Mouse (Mus musculus): ENCODE results near the gene Cib1.

The Cib1 gene

DNA sequence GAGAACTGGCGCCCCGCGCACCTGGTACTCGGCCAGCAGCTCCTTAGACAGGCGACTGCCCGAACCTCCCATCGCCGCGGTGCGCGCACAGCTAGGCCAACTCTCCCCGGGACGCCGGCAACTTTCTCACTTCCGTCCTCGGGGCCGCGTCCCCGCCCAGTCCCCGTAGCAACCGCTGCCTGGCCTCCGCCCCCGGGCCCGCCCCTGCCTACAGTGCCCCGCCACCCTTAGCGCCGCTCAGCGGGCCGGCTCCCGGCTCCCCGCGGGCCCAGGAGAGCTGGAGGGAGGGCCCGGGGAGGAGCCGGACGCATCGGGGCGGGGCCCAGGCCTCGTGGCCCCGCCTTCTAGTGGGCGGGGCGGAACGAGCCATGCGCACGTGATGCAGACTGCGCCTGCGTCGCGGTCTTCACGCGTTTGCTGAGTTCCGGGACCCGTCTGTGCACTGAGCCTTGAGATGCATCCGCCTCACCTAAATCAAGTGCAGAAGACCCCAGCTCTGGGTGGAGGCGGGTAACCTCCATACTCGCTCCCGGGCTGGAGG is at the start of gene Cib1, which contains the start of gene Gdpgp1:
Gene Cib1, minus strand, starts transcription at position 325 of the 541 bp plus-strand sequence.
Gene Gdpgp1, plus strand, starts transcription at position 377 of the 541 bp plus-strand sequence.
- DNase-seq (ENCODE audit: low spot score) = peak; percentile 97

DNA sequence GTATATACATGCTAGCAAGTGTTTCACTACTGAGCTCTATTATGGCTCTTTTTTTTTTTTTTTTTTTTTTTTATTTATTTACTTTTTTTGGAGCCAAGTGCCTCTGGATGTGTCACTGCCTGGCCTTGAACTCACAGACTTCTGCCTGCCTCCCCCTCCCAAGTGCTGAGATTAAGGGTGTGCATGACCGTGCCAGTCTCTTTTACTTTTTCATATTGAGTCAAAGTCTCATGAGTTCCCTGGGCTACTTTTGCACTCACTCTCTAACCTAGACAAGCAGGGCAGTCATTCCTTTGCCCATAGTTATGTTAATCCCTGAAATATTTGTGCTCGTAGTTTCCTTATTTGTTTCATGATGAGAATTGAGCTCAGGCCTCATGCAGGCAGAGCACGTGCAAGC is 49.0 kb upstream of the Cib1 start:
- DNase-seq (ENCODE audit: low spot score) = no peak

DNA sequence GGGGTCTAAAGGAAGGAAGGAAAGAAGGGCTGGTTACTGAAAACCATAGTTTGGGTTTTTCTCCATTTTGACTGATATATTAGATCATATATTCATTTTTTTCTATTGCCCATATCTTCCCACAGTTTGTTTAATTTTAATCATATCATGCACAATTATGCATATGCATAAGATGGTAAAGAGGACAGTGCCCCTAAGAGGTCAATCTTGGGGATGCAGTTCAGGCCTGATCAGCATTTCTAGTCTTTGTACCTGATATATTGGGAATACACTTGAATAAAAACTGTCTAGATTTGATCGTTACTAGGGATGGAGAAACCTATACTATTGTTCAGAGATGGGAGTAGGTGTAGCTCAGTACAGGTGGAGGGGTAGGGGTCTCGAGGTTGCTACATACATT is 48.4 kb upstream of the Cib1 start:
- DNase-seq (ENCODE audit: low spot score) = no peak

DNA sequence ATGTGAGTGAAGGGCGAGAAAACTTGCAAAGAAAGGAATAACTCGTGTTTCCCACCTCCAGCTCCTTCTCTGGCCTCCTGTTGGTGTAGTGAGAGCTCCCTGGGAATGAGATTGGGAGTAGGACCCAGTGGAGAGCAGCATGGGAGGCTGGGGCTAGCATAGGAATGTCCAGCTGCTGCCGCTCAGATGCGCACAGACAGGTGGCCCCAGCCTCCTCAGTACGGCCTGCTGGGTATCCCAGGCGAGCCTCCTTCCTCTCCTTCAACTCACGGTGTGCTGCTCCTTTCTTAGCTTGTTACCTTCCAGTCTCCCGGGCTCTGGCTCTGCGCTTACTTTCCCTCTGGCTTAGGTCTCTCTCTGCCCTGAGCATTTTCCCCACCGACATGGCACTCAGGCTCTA is 47.4 kb upstream of the Cib1 start:
- DNase-seq (ENCODE audit: low spot score) = no peak

DNA sequence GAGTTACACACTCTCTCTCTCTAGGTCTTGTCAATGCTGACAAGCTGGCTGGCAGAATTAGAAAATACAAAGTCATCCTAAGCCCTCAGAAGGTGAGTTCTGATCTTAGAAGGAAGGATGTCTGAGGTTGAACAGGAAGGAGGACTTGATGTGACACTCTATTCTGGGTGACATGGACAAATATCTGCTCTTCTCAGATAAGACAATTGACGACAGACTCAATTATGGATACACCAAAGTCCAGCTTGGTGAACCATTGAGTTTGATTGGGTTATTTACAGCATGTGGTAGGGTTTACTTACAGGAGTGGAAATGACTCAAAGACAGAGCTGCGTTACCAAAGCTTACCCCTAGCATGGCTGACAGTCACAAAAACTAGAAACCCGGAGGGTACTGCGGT is 43.8 kb upstream of the Cib1 start:
- no peak for DNase-seq (ENCODE audit: low spot score)

DNA sequence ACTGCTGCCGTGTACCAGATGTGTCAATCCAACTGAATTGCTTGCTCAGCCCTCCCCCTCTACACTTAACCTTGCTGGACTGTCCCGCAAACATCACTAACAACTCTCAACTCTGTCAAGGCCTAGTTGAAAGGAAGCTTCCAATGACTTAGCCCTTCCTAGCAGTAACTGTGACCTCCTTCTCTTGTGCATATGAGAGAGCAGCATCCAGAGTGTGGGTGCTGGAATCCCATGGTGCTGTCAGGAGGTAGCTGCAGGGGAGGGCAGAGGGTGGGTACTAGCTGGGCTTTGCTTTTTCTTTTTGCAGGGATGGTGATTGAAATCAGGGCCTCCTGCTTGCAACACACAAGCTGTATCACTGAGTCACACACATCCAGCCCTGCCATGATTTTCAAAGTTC is 40.8 kb upstream of the Cib1 start:
- DNase-seq (ENCODE audit: low spot score) = no peak

DNA sequence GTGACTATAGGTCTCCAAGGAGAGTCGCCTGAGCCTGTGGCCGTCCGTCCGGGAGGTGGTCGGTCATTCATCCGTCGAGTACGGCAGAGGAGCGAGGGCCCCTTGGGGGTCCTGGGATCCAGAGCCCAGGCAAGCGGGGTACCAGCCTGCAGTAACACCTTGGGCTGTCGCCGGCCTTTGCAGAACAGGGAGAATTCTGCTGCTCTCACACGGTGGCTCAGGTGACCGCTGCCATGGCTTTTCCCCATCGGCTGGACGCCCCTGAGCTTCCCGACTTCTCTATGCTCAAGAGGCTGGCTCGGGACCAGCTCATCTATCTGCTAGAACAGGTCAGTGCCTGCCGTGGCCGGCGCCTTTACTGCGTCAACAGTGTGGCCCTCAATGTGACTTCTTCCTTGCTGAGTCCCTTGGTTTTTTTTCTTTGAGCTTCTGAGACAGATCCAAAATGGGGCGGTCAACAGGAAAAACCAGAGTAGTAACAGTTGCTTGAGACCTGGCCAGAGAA is 37.2 kb upstream of the Cib1 start:
- peak; percentile 12 for DNase-seq (ENCODE audit: low spot score)

DNA sequence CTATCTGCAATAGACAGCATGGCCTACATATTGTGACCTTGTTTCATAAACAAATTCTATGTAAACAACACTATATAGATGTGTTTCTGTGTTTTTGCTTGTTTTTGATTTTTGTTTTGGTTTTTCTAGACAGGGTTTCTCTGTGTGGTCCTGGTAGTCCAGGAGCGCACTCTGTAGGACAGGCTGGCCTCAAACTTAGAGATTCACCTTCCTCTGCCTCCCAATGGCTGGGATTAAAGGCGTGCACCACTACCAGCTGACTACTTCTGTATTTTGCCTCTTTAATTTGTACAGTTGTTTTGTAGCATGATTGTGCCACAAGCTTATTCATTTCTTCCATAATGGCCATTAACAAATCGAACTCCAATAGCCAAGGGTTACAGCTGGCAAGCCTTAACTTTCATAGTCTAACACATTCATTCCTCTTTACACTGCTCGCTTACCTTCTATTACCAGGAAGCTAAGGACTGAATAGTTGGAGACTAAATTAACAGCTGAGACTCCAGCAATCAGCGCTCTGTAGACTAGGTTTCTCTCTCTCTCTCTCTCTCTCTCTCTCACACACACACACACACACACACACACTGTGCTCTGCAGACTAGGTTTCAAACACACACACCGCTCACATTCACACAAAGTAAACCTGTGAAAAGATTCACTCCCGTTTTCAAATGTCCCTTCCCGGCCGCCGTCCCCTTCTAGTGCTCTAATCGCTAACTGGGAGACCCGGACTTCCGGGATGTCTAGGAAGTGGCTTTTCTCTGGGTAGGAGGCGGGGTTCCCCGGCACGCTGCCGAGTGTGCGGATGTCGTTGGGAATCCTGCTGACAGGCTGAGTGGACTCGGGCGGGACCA is 36.5 kb upstream of the Cib1 start, which contains the start of gene Vps33b:
Gene Vps33b, plus strand, starts transcription at position 753 of the 854 bp plus-strand sequence.
- peak; percentile 97 for DNase-seq (ENCODE audit: low spot score)

DNA sequence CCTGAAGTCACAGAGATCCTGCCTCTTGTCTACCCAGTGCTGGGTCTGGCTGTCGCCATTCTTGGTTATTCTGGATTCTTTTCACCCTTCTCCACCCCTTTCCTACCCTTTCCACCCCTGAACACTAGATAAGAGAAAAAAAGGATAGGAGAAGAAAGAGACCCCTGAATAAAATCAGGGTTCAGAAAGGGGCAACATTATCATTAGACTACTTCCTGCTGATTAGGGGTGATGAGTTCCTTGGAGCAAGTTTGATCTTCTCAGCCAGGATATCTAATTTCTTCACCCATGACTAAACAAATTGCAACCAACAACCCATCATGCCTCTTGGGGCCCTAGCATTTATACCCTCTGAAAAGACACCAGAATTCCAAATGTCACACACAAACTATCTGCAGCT is 35.2 kb upstream of the Cib1 start:
- DNase-seq (ENCODE audit: low spot score) = no peak

DNA sequence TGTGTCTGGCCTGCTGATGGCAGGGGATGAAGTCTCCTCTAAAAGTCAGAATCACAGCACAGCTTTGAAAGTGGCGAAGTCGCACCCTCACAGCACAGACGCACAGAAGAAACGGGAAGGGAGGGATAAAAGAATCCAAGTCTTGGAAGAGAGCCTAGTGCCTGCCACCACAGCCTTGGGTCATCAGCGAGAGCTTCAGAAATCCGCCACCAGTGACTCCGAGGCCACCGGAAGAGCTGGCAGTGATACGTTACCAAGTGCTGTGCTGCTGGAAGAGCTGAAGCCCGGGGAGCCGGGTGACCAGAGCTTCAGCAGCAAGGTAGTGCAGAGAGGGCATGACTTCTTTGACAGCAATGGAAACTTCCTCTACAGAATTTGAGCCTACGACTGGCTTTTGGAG is 32.0 kb upstream of the Cib1 start:
- DNase-seq (ENCODE audit: low spot score) = no peak

DNA sequence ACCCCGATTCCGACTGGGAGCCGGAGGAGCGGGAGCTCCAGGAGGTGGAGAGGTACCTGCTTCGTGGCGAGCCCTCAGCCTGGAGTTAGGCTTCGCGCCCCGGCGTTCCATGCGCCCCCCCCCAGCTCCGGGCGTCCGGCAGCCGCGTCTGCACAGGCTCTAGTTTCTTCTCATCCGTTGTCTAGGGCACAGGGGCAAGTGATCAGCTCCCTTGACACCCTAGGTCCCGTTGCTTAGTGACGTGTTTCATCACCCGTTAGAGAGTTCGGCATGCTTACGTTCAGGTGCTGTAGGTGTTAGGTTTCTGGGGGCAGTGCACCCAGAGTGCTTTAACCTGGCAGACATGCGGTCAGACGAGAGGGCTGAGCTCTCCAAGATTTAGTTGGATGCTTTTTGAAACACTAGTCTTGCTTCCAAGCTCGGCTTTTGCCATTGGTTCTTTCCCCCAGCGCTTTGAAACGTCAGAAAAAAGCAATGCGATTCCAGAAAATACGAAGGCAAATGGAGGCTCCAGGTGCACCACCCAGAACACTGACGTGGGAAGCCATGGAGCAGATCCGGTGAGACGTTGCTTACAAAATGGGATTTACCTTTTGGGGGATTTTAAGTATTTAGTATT is 28.9 kb upstream of the Cib1 start:
- DNase-seq (ENCODE audit: low spot score) = peak; percentile 26

DNA sequence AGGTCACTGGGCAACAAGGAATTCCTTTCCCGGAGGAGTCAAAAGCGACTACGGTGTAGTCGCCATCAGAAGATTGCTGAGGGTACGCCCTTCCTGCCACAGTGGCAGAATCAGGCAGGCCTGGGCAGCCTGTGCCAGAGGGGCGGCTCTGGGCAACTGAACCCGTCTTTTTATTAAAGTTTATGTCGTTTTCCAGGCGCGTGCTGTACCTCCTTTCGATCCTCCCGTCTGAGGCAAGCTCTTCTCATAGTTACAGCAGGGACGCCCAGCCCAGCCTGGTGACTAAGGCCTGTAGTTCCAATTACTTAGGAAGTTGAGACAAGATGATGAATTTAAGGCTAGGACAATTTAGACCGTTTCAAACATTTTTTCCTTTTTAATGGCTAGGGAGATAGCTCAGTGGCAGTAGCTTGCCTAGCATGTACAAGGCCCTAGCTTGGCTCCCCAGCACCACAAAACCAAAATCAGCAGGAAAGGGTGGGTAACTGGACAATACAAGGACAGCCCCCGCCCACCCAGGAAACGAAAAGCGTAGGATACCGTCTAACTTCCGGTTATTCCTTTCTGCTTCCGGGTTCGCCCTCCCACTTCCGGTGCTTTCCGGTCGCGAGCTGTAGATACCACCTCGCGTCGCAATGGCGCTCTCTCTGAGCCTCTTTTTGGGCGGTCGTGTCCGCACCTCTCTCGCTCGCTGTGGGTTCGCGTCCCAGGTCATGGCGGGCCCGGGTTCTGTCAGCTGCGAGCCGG is 28.2 kb upstream of the Cib1 start, which contains the start of gene Ngrn:
Gene Ngrn, plus strand, starts transcription at position 591 of the 747 bp plus-strand sequence.
- peak; percentile 94 for DNase-seq (ENCODE audit: low spot score)

DNA sequence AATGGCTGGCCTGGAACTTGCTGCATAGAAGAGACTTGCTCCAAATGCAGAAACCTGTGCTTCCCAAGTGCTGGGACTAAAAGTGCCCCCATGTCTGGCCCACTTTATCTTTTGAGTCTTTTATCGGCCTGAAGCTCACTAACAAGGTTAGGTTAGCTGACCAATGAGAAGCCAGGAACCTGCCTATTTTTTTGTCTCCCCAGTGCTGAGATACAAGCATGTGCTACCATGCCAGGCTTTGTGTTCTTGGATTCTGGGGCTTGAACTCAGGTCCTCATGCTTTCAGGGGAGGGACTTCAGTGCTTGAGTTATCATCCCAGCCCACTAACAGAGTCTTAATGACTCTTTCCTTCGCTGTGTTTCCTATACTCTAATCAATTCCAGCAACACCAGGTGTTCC is 25.1 kb upstream of the Cib1 start:
- DNase-seq (ENCODE audit: low spot score) = no peak

DNA sequence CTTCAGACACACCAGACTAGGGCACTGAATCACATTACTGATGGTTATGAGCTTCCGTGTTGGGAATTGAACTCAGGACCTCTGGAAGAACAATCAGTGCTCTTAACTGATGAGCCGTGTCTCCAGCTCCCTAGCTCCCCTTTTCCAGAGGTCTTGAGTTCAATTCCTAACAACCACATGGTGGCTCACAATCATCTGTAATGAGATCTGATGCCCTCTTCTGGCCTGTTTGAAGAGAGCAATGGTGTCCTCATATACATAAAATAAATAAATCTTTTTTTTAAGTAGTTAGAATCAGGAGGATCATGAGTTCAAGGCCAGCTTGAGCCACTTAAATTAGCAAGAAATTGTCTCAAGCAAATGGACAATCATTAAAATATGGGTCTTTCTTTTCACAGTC is 23.4 kb upstream of the Cib1 start:
- no peak for DNase-seq (ENCODE audit: low spot score)

DNA sequence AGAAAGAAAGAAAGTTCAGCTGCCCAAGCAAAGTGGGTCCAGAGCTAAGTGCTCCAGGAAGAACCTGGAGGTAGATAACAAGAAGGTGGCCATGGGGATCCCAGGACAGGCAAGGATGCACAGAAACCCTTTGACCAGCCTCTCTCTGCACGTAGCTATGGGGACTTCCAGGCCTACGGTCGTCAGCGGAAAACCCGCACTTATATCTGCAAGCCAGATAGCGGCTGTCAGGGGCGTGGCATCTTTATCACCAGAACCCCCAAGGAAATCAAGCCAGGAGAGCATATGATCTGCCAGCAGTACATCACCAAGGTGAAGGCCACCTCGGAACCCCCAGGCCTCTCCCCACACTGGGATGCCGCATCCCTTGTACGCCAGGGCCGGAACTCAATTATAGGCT is 20.3 kb upstream of the Cib1 start:
- no peak for DNase-seq (ENCODE audit: low spot score)

DNA sequence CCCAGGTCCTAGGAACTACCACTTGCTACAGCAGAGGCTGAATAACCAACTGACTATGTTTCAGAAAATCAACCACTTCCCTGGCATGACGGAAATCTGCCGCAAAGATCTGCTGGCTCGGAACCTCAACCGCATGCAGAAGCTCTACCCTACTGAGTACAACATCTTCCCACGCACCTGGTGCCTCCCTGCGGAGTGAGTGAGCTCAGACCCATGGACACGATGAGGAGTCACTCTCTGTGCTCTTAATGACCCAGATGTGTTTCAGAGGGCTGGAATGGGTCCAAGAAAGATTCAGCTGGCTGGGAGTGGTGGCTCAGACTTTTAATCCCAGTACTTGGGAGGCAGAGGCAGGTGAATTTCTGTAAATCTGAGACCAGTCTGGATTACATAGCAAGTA is 19.8 kb upstream of the Cib1 start:
- DNase-seq (ENCODE audit: low spot score) = no peak

DNA sequence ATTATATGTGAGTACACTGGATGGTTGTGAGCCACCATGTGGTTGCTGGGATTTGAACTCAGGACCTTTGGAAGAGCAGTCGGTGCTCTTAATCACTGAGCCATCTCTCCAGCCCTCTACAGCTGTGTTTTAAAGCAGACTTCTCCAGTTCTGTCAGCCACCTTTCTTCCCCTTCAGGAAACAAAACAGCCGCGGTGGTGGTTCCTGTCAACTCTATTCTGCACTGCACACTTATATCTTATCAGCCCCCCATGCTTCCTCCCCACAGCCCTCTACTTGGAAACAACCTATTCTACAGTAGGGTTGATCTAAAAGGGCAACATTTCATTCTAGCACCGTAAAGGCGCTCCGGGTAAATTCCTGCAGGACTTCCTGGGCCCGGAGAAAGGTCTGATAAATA is 14.2 kb upstream of the Cib1 start:
- DNase-seq (ENCODE audit: low spot score) = no peak

DNA sequence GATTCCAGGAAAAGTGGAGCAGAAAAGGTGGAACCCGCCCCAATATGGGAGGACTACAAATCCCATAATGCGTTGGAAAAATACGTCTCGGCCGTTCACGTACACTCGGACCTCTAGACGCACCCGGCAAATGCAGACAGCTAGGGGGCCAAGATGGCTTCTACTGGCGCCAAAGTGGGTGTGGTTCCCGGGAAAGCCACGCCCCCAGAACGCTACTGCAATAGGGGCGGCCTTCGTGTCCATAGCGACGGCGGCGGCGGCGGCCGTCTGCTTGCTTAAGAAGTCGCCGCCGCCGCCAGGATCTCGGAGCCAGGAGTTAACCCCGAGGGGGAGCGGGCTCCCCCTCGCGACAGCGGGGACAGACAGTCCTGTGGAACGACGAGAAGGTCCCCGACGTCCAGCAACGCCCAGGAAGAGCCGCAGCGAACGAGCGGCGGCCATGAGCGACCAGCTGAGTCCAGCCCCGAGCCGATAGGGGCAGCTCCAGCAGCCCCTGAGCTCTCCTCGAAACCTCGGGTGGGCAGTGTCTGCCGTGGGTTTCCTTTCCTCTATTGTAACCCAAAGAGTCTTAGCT is 13.6 kb upstream of the Cib1 start, which contains the start of gene Ttll13:
Gene Ttll13, plus strand, starts transcription at position 229 of the 574 bp plus-strand sequence.
- DNase-seq (ENCODE audit: low spot score) = peak; percentile 99

DNA sequence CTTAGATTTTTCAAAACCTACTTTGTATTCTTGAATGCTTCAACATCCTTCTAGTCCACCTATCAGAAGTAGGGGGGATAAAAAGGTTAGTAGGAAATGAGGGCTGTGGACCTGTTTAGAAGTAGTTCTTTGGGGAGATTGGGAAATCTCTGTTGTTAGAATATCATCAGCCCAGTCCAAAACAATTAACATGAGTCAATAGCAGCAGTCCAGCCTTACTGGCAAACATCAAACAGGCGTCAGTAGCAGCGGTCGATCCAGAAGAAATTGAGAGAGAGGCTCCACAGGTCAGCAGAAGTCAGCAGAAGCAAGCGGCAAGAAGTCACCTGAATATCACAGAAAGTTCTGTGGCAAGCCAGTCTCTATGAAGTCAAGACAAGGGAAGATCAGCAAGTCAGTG is 12.2 kb upstream of the Cib1 start:
- no peak for DNase-seq (ENCODE audit: low spot score)

DNA sequence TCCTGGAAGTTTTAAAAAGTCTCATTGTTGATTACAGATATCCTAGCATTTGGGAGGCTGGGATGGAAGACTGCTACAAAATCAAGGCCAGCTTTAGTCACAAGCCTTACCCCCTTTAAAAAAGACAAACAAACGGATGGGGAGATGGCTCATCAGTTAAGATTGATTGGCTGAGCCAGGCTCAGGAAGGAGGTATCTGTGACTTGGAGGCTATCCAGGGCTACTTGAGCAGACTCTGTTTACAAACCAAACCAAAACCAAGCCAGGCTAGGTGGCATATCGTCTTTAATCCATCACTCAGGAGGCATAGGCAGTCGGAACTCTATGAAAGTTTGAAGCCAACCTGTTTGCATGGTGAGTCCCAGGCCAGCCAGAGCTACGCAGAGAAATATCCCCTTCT is 9.0 kb upstream of the Cib1 start:
- DNase-seq (ENCODE audit: low spot score) = no peak

DNA sequence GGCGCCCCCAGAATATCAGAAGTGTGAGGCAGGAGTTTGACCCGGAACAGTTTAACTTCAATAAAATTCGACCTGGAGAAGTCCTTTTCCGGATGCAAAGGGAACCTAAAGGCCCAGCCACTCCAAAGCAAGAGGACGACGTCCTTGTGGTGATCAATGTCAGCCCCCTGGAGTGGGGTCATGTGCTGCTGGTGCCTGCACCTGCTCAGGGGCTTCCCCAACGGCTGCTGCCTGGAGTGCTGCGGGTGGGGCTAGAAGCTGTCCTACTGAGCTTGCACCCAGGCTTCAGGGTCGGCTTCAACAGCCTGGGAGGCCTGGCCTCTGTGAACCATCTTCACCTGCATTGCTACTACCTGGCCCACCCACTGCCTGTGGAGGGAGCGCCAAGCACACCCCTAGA is 5.9 kb upstream of the Cib1 start:
- no peak for DNase-seq (ENCODE audit: low spot score)

DNA sequence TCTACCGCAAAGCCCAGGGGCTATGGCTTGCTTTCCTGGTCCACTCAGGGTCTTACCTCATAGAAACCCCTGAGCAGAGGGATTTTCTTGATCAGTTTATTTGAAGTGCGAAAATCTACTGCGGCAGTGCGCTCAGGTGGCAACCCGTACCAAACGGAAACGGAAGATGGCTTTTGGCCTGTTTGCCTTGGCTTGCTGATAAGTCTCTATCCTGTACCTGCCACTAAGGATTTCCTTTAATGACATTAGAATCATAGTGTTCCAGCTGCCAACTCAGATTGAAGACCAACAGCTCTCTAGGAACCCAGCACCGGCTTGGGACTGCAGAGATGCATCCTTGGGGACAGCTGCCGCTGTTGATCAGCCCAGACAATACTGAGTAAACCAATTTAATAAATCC is 1.2 kb upstream of the Cib1 start:
- DNase-seq (ENCODE audit: low spot score) = no peak
